Comparison of ENCODE assay signal across 9 mouse cellular contexts in the genomic region with DNA sequence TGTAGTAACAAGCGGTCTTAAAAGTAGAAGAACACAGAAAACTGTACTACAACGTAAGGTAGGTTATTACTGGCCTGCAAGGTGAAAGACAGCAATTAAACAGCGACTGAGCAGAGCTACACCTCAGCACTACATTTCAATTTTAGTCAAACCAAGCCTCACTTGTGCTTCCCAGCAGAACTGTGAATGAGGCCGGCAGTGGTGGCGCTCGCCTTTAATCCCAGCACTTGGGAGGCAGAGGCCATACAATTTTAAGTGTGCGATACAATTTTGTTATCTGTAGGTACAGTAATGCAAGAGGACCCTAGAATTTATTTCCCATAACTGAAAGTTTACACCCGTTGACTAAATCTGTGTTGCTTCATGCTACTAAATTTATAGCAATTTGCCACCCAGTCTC. TPM values are rescaled to one million over a fixed set of nuclear protein-coding genes. Genes with fewer than 3 reads are reported as not detected.
DNase-seq lines count a peak whose midpoint lies in the region; ATAC-seq and TF ChIP-seq lines count a peak whose summit lies in the region.
"Had no signal": no experiment of that assay in that cellular context is flagged by ENCODE, and none has a peak within 500 bp of the region (broad histone marks: within the 10 kb centered on the region; RNA-seq: fewer than 3 reads in every experiment).

No protein-coding gene starts in this region.

- H3K4me1 ChIP-seq in erythroblast, embryonic 14.5 days (ENCODE audit: control insufficient read depth): peaks cover 69% of the 10 kb centered on the region
- H3K4me1 ChIP-seq in forebrain, postnatal 0 days (ENCODE audit: insufficient read depth): peaks cover 9% of the 10 kb centered on the region
- H3K4me1 ChIP-seq in liver, embryonic 14.5 days (replicated peaks; ENCODE audit: control insufficient read depth in 2 of 2, insufficient read depth in 2 of 2, low read length in 1 of 2): peaks cover 27 to 35% of the 10 kb centered on the region in 2 experiments

- peak overlapping the region; percentile 79 for H3K4me3 ChIP-seq in erythroblast, embryonic 14.5 days (replicated peaks)
- peak overlapping the region; percentile 93 for H3K4me3 ChIP-seq in C2C12 (ENCODE audit: insufficient read depth, poor library complexity, severe bottlenecking)
- 0 out of 2 replicates have a peak overlapping the region, but pooled peaks have one; percentile 88 for H3K4me3 ChIP-seq in forebrain, postnatal 0 days (ENCODE audit: low read depth, low read length)
- peak overlapping the region; percentile 11 to 92; a peak in 3 of 4 replicates for H3K4me3 ChIP-seq in liver, embryonic 14.5 days (ENCODE audit: insufficient read depth in 1 of 2, low read depth in 2 of 2, low read length in 2 of 2)

- H3K36me3 ChIP-seq in erythroblast, embryonic 14.5 days (ENCODE audit: control insufficient read depth): peaks cover 34% of the 10 kb centered on the region
- peaks cover 34% of the 10 kb centered on the region for H3K36me3 ChIP-seq in C2C12 (ENCODE audit: control insufficient read depth, insufficient read depth)
- peaks cover 18% of the 10 kb centered on the region for H3K36me3 ChIP-seq in forebrain, postnatal 0 days (ENCODE audit: insufficient read depth)
- H3K36me3 ChIP-seq in liver, embryonic 14.5 days (replicated peaks; ENCODE audit: control insufficient read depth, insufficient read depth, low read depth): peaks cover 31% of the 10 kb centered on the region

- H3K79me3 ChIP-seq in C2C12 (ENCODE audit: low read depth): peaks cover 36% of the 10 kb centered on the region

- H3K27ac ChIP-seq in forebrain, postnatal 0 days (ENCODE audit: low read depth, low read length): no peak overlapping the region
- peak overlapping the region; percentile 80 for H3K27ac ChIP-seq in liver, embryonic 14.5 days

- H3K9ac ChIP-seq in forebrain, postnatal 0 days: no peak overlapping the region
- peak overlapping the region; percentile 71 for H3K9ac ChIP-seq in liver, embryonic 14.5 days (replicated peaks)

- H3K27me3 ChIP-seq in erythroblast, embryonic 14.5 days (ENCODE audit: control insufficient read depth): peaks cover under 1% of the 10 kb centered on the region
- H3K27me3 ChIP-seq in C2C12 (ENCODE audit: control insufficient read depth, insufficient read depth, insufficient read length): no peaks in the 10 kb centered on the region
- no peaks in the 10 kb centered on the region for H3K27me3 ChIP-seq in forebrain, postnatal 0 days (ENCODE audit: insufficient read depth, low read length)
- H3K27me3 ChIP-seq in liver, embryonic 14.5 days (ENCODE audit: control insufficient read depth, insufficient read depth, low read length): no peaks in the 10 kb centered on the region

- H3K9me3 ChIP-seq in erythroblast, embryonic 14.5 days (ENCODE audit: control insufficient read depth, low read length): no peaks in the 10 kb centered on the region
- no peaks in the 10 kb centered on the region for H3K9me3 ChIP-seq in forebrain, postnatal 0 days (ENCODE audit: low read length)
- H3K9me3 ChIP-seq in liver, embryonic 14.5 days (ENCODE audit: control insufficient read depth, low read length): no peaks in the 10 kb centered on the region

- ATAC-seq in erythroblast, adult 5-6 weeks (replicated peaks; ENCODE audit: low FRiP score, poor library complexity, severe bottlenecking): no peak
- ATAC-seq in forebrain, postnatal 0 days: no peak
- ATAC-seq in liver, embryonic 14.5 days (ENCODE audit: insufficient read depth): no peak
- ATAC-seq in inflammation-experienced regulatory T-cells, adult 6 months: no peak

- WGBS in forebrain, postnatal 0 days: 65% methylated on average over 8 of the region's 8 CpGs
- 58% methylated on average over 8 of the region's 8 CpGs for WGBS in liver, embryonic 14.5 days (ENCODE audit: insufficient replicate concordance)

- no peak for DNase-seq in forebrain, postnatal 0 days
- DNase-seq in liver, embryonic 14.5 days (ENCODE audit: low read depth in 3 of 3, low spot score in 3 of 3): no peak
- no peak for DNase-seq in frontal cortex, postnatal 14 days (ENCODE audit: low spot score in 2 of 2)
- DNase-seq in adrenal gland, adult 2 months: no peak
- DNase-seq: gastrocnemius, postnatal 25 days had no signal

- peak overlapping the region; percentile 45 for H3ac ChIP-seq in C2C12 (ENCODE audit: control insufficient read depth, insufficient read length, low read depth)

- TF ChIP-seq EP300 in liver, embryonic 14.5 days (IDR thresholded peaks at IDR 0.05; ENCODE audit: low read depth): no peak

- H3K79me2 ChIP-seq in C2C12 (ENCODE audit: control insufficient read depth, insufficient read depth): peaks cover 53% of the 10 kb centered on the region

- no peak for TF ChIP-seq CTCF in C2C12 (IDR thresholded peaks at IDR 0.05; ENCODE audit: control insufficient read depth, insufficient read depth, insufficient read length)
- TF ChIP-seq CTCF in forebrain, postnatal 0 days (IDR thresholded peaks at IDR 0.05; ENCODE audit: low read depth): no peak
- no peak for TF ChIP-seq CTCF in liver, embryonic 14.5 days (IDR thresholded peaks at IDR 0.05; ENCODE audit: low read depth)

- peak overlapping the region; percentile 65 for H3K4me2 ChIP-seq in forebrain, postnatal 0 days (ENCODE audit: low read depth)
- H3K4me2 ChIP-seq in liver, embryonic 14.5 days (ENCODE audit: low read depth): peak overlapping the region; percentile 93

TF ChIP-seq in C2C12, 6 proteins besides CTCF, POLR2A, EP300 and RAD21:
- TF ChIP-seq MYOG (IDR thresholded peaks at IDR 0.05; ENCODE audit: control insufficient read depth, extremely low read depth, insufficient read length) (no peak), MAX (IDR thresholded peaks at IDR 0.05) (no peak), CEBPB (IDR thresholded peaks at IDR 0.05; ENCODE audit: low read depth) (no peak), FOSL1 (IDR thresholded peaks at IDR 0.05; ENCODE audit: insufficient read depth, low read length, poor library complexity, severe bottlenecking) (no peak), USF1 (IDR thresholded peaks at IDR 0.05; ENCODE audit: low read depth) (no peak), MYOD1 (IDR thresholded peaks at IDR 0.05; ENCODE audit: control insufficient read depth, insufficient read length, low read depth) (no peak)

RNA-seq across cellular contexts. Expression of a gene that starts 1.3 kb away (rescaled TPM):
- polyA plus RNA-seq in erythroblast, embryonic 14.5 days (2012): 12.6 and 13.1 TPM in 2 replicates
- total RNA-seq in erythroblast, adult 5-6 weeks (2015; ENCODE audit: low replicate concordance): 167 and 232 TPM in 2 replicates
- 170 and 249 TPM in 2 replicates for total RNA-seq in erythroblast, adult 5-6 weeks (2017; ENCODE audit: low replicate concordance)
- polyA plus RNA-seq in C2C12 (2012; fragmentation: generic; extraction: Trizol): 4,450 TPM
- total RNA-seq in forebrain, postnatal 0 days (2014; rRNA removed): 272 and 533 TPM in 2 replicates
- polyA plus RNA-seq in forebrain, postnatal 0 days (2015; fragmentation: Nextera tagmentation; extraction: Ambion mirVana): 400 and 543 TPM in 2 replicates
- polyA plus RNA-seq in liver, embryonic 14.5 days (2012; rRNA removed): 259 and 884 TPM in 2 replicates
- 547 and 570 TPM in 2 replicates for polyA plus RNA-seq in liver, embryonic 14.5 days (2014; fragmentation: Nextera tagmentation; extraction: Ambion mirVana)
- 1,000 to 10,000 TPM; 1,587 to 2,567 (median 2,159) TPM for polyA plus RNA-seq in inflammation-experienced regulatory T-cells, adult 6 months (2017; shearing (Covaris generic))
- 100 to 1,000 TPM; 429 to 443 TPM for total RNA-seq in adrenal gland, adult 2 months (2021)
- polyA plus RNA-seq in adrenal gland, adult 2 months (2012; rRNA removed): 119 and 130 TPM in 2 replicates

RNA-seq across cellular contexts. Expression of a gene that starts 6.8 kb away (rescaled TPM):
- polyA plus RNA-seq in erythroblast, embryonic 14.5 days (2012): 0.01 TPM in 2 replicates
- total RNA-seq in erythroblast, adult 5-6 weeks (2015; ENCODE audit: low replicate concordance): 1.7 TPM in 1 of 2 replicates, not detected in the other
- 0.42 and 1.3 TPM in 2 replicates for total RNA-seq in erythroblast, adult 5-6 weeks (2017; ENCODE audit: low replicate concordance)
- polyA plus RNA-seq in C2C12 (2012; fragmentation: generic; extraction: Trizol): 5.2 TPM
- 0.29 and 0.54 TPM in 2 replicates for total RNA-seq in forebrain, postnatal 0 days (2014; rRNA removed)
- polyA plus RNA-seq in forebrain, postnatal 0 days (2015; fragmentation: Nextera tagmentation; extraction: Ambion mirVana): 0.08 and 0.41 TPM in 2 replicates
- 0.57 and 0.63 TPM in 2 replicates for polyA plus RNA-seq in liver, embryonic 14.5 days (2012; rRNA removed)
- polyA plus RNA-seq in liver, embryonic 14.5 days (2014; fragmentation: Nextera tagmentation; extraction: Ambion mirVana): 0.74 and 1.00 TPM in 2 replicates
- polyA plus RNA-seq in inflammation-experienced regulatory T-cells, adult 6 months (2017; shearing (Covaris generic)): 10 to 100 TPM; 15.9 to 41.4 (median 35.3) TPM
- 1 to 10 TPM; 7.7 to 8.6 TPM for total RNA-seq in adrenal gland, adult 2 months (2021)
- polyA plus RNA-seq in adrenal gland, adult 2 months (2012; rRNA removed): 1.0 and 1.4 TPM in 2 replicates

RNA-seq across cellular contexts. Expression of a gene that starts 28.5 kb away (rescaled TPM):
- 0.23 and 0.25 TPM in 2 replicates for polyA plus RNA-seq in erythroblast, embryonic 14.5 days (2012)
- 13.6 and 19.8 TPM in 2 replicates for total RNA-seq in erythroblast, adult 5-6 weeks (2015; ENCODE audit: low replicate concordance)
- total RNA-seq in erythroblast, adult 5-6 weeks (2017; ENCODE audit: low replicate concordance): 12.0 and 14.8 TPM in 2 replicates
- polyA plus RNA-seq in C2C12 (2012; fragmentation: generic; extraction: Trizol): 21.3 TPM
- total RNA-seq in forebrain, postnatal 0 days (2014; rRNA removed): 19.7 and 24.1 TPM in 2 replicates
- 7.7 and 10.8 TPM in 2 replicates for polyA plus RNA-seq in forebrain, postnatal 0 days (2015; fragmentation: Nextera tagmentation; extraction: Ambion mirVana)
- polyA plus RNA-seq in liver, embryonic 14.5 days (2012; rRNA removed): 6.6 and 8.6 TPM in 2 replicates
- 15.7 and 16.6 TPM in 2 replicates for polyA plus RNA-seq in liver, embryonic 14.5 days (2014; fragmentation: Nextera tagmentation; extraction: Ambion mirVana)
- polyA plus RNA-seq in inflammation-experienced regulatory T-cells, adult 6 months (2017; shearing (Covaris generic)): 10 to 100 TPM; 18.1 to 22.5 (median 21.9) TPM
- total RNA-seq in adrenal gland, adult 2 months (2021): 10 to 100 TPM; 36.9 to 38.7 TPM
- polyA plus RNA-seq in adrenal gland, adult 2 months (2012; rRNA removed): 1.8 TPM in 2 replicates

RNA-seq across cellular contexts. Expression of a gene that starts 51.6 kb away (rescaled TPM):
- polyA plus RNA-seq in erythroblast, embryonic 14.5 days (2012): not detected in 2 replicates
- not detected in 2 replicates for total RNA-seq in erythroblast, adult 5-6 weeks (2015; ENCODE audit: low replicate concordance)
- not detected in 2 replicates for total RNA-seq in erythroblast, adult 5-6 weeks (2017; ENCODE audit: low replicate concordance)
- not detected for polyA plus RNA-seq in C2C12 (2012; fragmentation: generic; extraction: Trizol)
- 0.05 TPM in 1 of 2 replicates, not detected in the other for total RNA-seq in forebrain, postnatal 0 days (2014; rRNA removed)
- polyA plus RNA-seq in forebrain, postnatal 0 days (2015; fragmentation: Nextera tagmentation; extraction: Ambion mirVana): 0.06 and 0.11 TPM in 2 replicates
- polyA plus RNA-seq in liver, embryonic 14.5 days (2012; rRNA removed): 0.01 TPM in 1 of 2 replicates, not detected in the other
- 0.06 TPM in 1 of 2 replicates, not detected in the other for polyA plus RNA-seq in liver, embryonic 14.5 days (2014; fragmentation: Nextera tagmentation; extraction: Ambion mirVana)
- not detected for polyA plus RNA-seq in inflammation-experienced regulatory T-cells, adult 6 months (2017; shearing (Covaris generic))
- total RNA-seq in adrenal gland, adult 2 months (2021): 10 to 100 TPM; 13.6 to 32.8 TPM
- 0.53 and 0.75 TPM in 2 replicates for polyA plus RNA-seq in adrenal gland, adult 2 months (2012; rRNA removed)
